Mouse (Mus musculus): ENCODE measurements at regions not wholly inside any gene's neighbourhood (a gene's known extent, or its start where the extent isn't known, plus 50 kb on each side); places are given as distances from the start of the nearest gene placed in this dataset.
A peak's percentile ranks its signal among the peaks of the same experiment; 100 is the strongest.

GRCm38 (mm10) chr17:93067850-93068249, 131.0 kb upstream of the Adcyap1 start:
- DNase-seq (ENCODE audit: low spot score): peak; percentile 5

GRCm38 (mm10) chr17:93068489-93068888, 130.3 kb upstream of the Adcyap1 start:
- DNase-seq (ENCODE audit: low spot score): no peak

GRCm38 (mm10) chr17:93084048-93084447, 114.8 kb upstream of the Adcyap1 start:
- DNase-seq (ENCODE audit: low spot score): no peak

DNA sequence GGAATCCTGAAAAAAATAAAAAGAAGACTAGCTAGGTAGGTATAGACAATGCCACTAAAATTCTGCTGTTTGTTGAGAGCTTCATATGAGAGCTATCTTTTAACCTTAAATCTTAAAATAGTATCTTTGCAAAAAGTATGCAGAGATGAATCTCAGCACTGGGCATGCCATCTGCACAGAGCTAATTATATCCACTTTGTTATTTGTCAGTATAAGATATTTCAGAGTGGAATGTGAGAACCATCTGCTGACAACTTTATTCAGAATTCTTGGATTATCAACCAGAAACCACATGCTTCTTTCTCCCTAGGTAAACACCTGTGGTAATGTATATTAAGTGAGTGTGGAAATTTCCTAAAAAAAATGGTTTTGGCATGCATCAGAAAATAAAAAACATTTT, 94.3 kb upstream of the Adcyap1 start:
- DNase-seq (ENCODE audit: low spot score): no peak

DNA sequence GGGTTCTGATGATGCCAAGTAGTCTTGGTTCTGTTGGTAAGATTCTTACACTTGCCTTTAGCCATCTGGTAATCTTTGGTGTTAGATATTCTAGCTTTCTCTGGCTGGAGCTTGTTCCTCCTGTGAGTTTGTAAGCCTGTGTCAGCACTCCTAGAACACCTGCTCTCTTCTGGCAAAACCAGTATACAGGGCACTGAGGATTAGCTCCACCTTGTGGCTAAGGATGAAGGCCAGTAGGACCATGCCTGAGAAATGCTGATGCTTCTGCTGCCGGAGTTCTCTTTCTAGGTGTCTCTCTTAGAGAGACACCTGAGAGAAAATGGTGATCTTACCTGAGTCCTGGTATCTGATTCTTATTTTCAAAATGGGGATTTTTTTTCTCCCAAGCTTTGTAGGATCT, 58.8 kb upstream of the Adcyap1 start:
- no peak for DNase-seq (ENCODE audit: low spot score)

- DNase-seq (ENCODE audit: low spot score): no peak
Observed at GRCm38 (mm10) chr17:93141125-93141524, 57.7 kb upstream of the Adcyap1 start.

Measured in MN1 (cell line).